Mouse (Mus musculus): Measurements from ENCODE around the gene Zfp512b. TPM values are rescaled to one million over a fixed set of nuclear protein-coding genes. Genes with fewer than 3 reads are reported as not detected.

The Zfp512b gene
- polyA plus RNA-seq, 1 experiment from 2014 or later, result 51.6 TPM

- Histone ChIP-seq H3K4me3 (replicated peaks) (peak within 1 kb of the TSS; percentile 78), H3K36me3 (0 out of 2 replicates have a peak, but pooled peaks cover 7% of the 10 kb centered on the region), H3K9ac (peak within 1 kb of the TSS; percentile 93), H3K9me3 (replicated peaks) (no peaks in the 10 kb centered on the region), H3K4me1 (peaks cover 48% of the 10 kb centered on the region), H3K27me3 (no peaks in the 10 kb centered on the region; the same call in 1 of the 2 replicates), H3K4me2 (peak within 1 kb of the TSS; percentile 96), H3K27ac (peak within 1 kb of the TSS; percentile 92)
- ATAC-seq (replicated peaks; ENCODE audit: low FRiP score), result peak; percentile 33
- WGBS, result 2% methylated on average over 71 of the region's 71 CpGs
Observed at GRCm38 (mm10) chr2:181598454-181599351, 6.1 kb upstream of the Zfp512b start, which contains the start of gene Samd10. TSS of gene Samd10 (minus strand) at chr2:181599212.

- H3K9me3 ChIP-seq (replicated peaks), result no peaks in the 10 kb centered on the region
- H3K4me3 ChIP-seq (replicated peaks), result no peak overlapping the region
- WGBS, result 74% methylated on average over 7 of the region's 7 CpGs
- H3K9ac ChIP-seq, result no peak overlapping the region
- no peak overlapping the region for H3K4me2 ChIP-seq
- ATAC-seq (replicated peaks; ENCODE audit: low FRiP score), result no peak
- H3K27me3 ChIP-seq, result no peaks in the 10 kb centered on the region; the same call in 1 of the 2 replicates
- peaks cover 50% of the 10 kb centered on the region for H3K4me1 ChIP-seq
- H3K36me3 ChIP-seq, result 0 out of 2 replicates have a peak, but pooled peaks cover 7% of the 10 kb centered on the region
- H3K27ac ChIP-seq, result 0 out of 2 replicates have a peak overlapping the region, but pooled peaks have one; percentile 92
Observed at GRCm38 (mm10) chr2:181597378-181598061, 4.9 kb upstream of the Zfp512b start.

- WGBS, result 57% methylated on average over 6 of the region's 6 CpGs
- no peak for ATAC-seq (replicated peaks; ENCODE audit: low FRiP score)
- peaks cover 46% of the 10 kb centered on the region for H3K4me1 ChIP-seq
- H3K27me3 ChIP-seq, result no peaks in the 10 kb centered on the region; the same call in 1 of the 2 replicates
- H3K27ac ChIP-seq, result no peak overlapping the region
- no peak overlapping the region for H3K4me2 ChIP-seq
- H3K4me3 ChIP-seq (replicated peaks), result no peak overlapping the region
- H3K9me3 ChIP-seq (replicated peaks), result no peaks in the 10 kb centered on the region
- H3K9ac ChIP-seq, result no peak overlapping the region
- 0 out of 2 replicates have a peak, but pooled peaks cover 7% of the 10 kb centered on the region for H3K36me3 ChIP-seq
Observed at GRCm38 (mm10) chr2:181596221-181596960, 3.8 kb upstream of the Zfp512b start.

GRCm38 (mm10) chr2:181594946-181595696 is 2.5 kb upstream of the Zfp512b start:
- Histone ChIP-seq H3K9ac (no peak overlapping the region), H3K27ac (no peak overlapping the region), H3K27me3 (no peaks in the 10 kb centered on the region; the same call in 1 of the 2 replicates), H3K36me3 (peaks cover 14% of the 10 kb centered on the region), H3K9me3 (replicated peaks) (no peaks in the 10 kb centered on the region), H3K4me3 (replicated peaks) (no peak overlapping the region), H3K4me2 (no peak overlapping the region), H3K4me1 (peaks cover 46% of the 10 kb centered on the region)
- 62% methylated on average over 4 of the region's 4 CpGs for WGBS
- no peak for ATAC-seq (replicated peaks; ENCODE audit: low FRiP score)

- Histone ChIP-seq H3K27me3 (no peaks in the 10 kb centered on the region; the same call in 1 of the 2 replicates), H3K4me1 (peaks cover 36% of the 10 kb centered on the region), H3K9me3 (replicated peaks) (no peaks in the 10 kb centered on the region), H3K4me3 (replicated peaks) (no peak overlapping the region), H3K4me2 (no peak overlapping the region), H3K27ac (no peak overlapping the region), H3K9ac (no peak overlapping the region), H3K36me3 (peaks cover 26% of the 10 kb centered on the region)
- ATAC-seq (replicated peaks; ENCODE audit: low FRiP score), result no peak
Observed at GRCm38 (mm10) chr2:181593937-181594336, 1.3 kb upstream of the Zfp512b start.

GRCm38 (mm10) chr2:181593042-181593421 is 429 bp upstream of the Zfp512b start:
- peaks cover 27% of the 10 kb centered on the region for H3K4me1 ChIP-seq
- peak; percentile 51 for ATAC-seq (replicated peaks; ENCODE audit: low FRiP score)
- 1% methylated on average over 6 of the region's 6 CpGs for WGBS

GRCm38 (mm10) chr2:181591528-181592085 is 996 bp downstream of the Zfp512b start, which contains the start of gene Prpf6:
TSS of gene Prpf6 (plus strand) at chr2:181591868.
- no peak; the same call in 1 of the 2 replicates for ATAC-seq (replicated peaks; ENCODE audit: low FRiP score)
- WGBS, result 11% methylated on average over 5 of the region's 5 CpGs

More at GRCm38 (mm10) chr2:181593042-181593421, 429 bp upstream of the Zfp512b start:
- peak overlapping the region; percentile 96 for H3K9ac ChIP-seq
- H3K36me3 ChIP-seq, result peaks cover 35% of the 10 kb centered on the region
- H3K9me3 ChIP-seq (replicated peaks), result no peaks in the 10 kb centered on the region
- H3K27ac ChIP-seq, result peak overlapping the region; percentile 88
- H3K4me3 ChIP-seq (replicated peaks), result peak overlapping the region; percentile 94
- H3K4me2 ChIP-seq, result peak overlapping the region; percentile 79
- H3K27me3 ChIP-seq, result no peaks in the 10 kb centered on the region

GRCm38 (mm10) chr2:181590471-181590870 is 2.1 kb downstream of the Zfp512b start:
- ATAC-seq (replicated peaks; ENCODE audit: low FRiP score), result no peak
- no peaks in the 10 kb centered on the region for H3K9me3 ChIP-seq (replicated peaks)
- H3K9ac ChIP-seq, result no peak overlapping the region
- H3K27me3 ChIP-seq, result no peaks in the 10 kb centered on the region
- no peak overlapping the region for H3K4me2 ChIP-seq
- H3K4me1 ChIP-seq, result peaks cover 19% of the 10 kb centered on the region
- WGBS, result 92% methylated on average over 5 of the region's 5 CpGs
- H3K36me3 ChIP-seq, result peaks cover 54% of the 10 kb centered on the region
- H3K27ac ChIP-seq, result no peak overlapping the region
- H3K4me3 ChIP-seq (replicated peaks), result no peak overlapping the region

More at GRCm38 (mm10) chr2:181591528-181592085, 996 bp downstream of the Zfp512b start, which contains the start of gene Prpf6:
- H3K36me3 ChIP-seq, result peaks cover 49% of the 10 kb centered on the region
- H3K4me3 ChIP-seq (replicated peaks), result peak within 1 kb of the TSS; percentile 94
- H3K4me2 ChIP-seq, result peak within 1 kb of the TSS; percentile 79
- no peaks in the 10 kb centered on the region for H3K9me3 ChIP-seq (replicated peaks)
- H3K27me3 ChIP-seq, result no peaks in the 10 kb centered on the region
- H3K4me1 ChIP-seq, result peaks cover 19% of the 10 kb centered on the region
- H3K27ac ChIP-seq, result peak within 1 kb of the TSS; percentile 88
- H3K9ac ChIP-seq, result peak within 1 kb of the TSS; percentile 96

GRCm38 (mm10) chr2:181589732-181590105 is 2.9 kb downstream of the Zfp512b start:
- WGBS, result 95% methylated on average over 9 of the region's 9 CpGs
- peaks cover 61% of the 10 kb centered on the region for H3K36me3 ChIP-seq

GRCm38 (mm10) chr2:181589011-181589731 is 3.4 kb downstream of the Zfp512b start:
- no peak for ATAC-seq (replicated peaks; ENCODE audit: low FRiP score)
- Histone ChIP-seq H3K27ac (no peak overlapping the region), H3K27me3 (no peaks in the 10 kb centered on the region), H3K4me2 (no peak overlapping the region), H3K4me3 (replicated peaks) (no peak overlapping the region), H3K36me3 (peaks cover 67% of the 10 kb centered on the region), H3K4me1 (peaks cover 19% of the 10 kb centered on the region), H3K9ac (no peak overlapping the region), H3K9me3 (replicated peaks) (no peaks in the 10 kb centered on the region)
- 90% methylated on average over 10 of the region's 10 CpGs for WGBS

More at GRCm38 (mm10) chr2:181589732-181590105, 2.9 kb downstream of the Zfp512b start:
- ATAC-seq (replicated peaks; ENCODE audit: low FRiP score), result no peak
- no peak overlapping the region for H3K27ac ChIP-seq
- no peaks in the 10 kb centered on the region for H3K27me3 ChIP-seq
- no peak overlapping the region for H3K9ac ChIP-seq
- no peak overlapping the region for H3K4me2 ChIP-seq
- no peaks in the 10 kb centered on the region for H3K9me3 ChIP-seq (replicated peaks)
- H3K4me3 ChIP-seq (replicated peaks), result no peak overlapping the region
- peaks cover 19% of the 10 kb centered on the region for H3K4me1 ChIP-seq

All from kidney, embryonic 15.5 days (tissue).